Mouse (Mus musculus): ENCODE measurements at regions not wholly inside any gene's neighbourhood (a gene's known extent, or its start where the extent isn't known, plus 50 kb on each side); places are given as distances from the start of the nearest gene placed in this dataset.

DNA sequence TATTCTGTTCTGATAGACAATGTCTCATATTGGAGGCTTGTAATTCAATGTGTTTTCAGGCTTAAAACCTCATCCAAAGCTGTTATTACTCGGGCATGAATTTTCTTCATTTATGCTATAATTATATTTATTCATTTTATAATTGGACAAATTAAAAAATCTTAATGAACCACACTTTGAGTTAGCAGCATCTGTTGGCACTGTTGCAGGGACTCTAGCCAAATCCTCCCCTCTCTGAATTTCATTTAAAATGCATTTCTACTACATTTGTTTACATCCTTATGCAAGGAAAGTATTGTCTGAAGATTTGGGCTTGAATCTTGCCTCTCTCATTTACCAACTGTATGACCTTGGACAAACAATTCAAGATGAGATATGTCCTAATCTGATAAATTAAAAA, 874.2 kb upstream of the Kirrel3 start:
- TF ChIP-seq CTCF (IDR thresholded peaks at IDR 0.05; ENCODE audit: extremely low read depth, insufficient read length, insufficient replicate concordance, low read depth, low read length) (no peak), POLR2A (IDR thresholded peaks at IDR 0.05; ENCODE audit: low read depth, low read length) (no peak)
